In the genomic region with DNA sequence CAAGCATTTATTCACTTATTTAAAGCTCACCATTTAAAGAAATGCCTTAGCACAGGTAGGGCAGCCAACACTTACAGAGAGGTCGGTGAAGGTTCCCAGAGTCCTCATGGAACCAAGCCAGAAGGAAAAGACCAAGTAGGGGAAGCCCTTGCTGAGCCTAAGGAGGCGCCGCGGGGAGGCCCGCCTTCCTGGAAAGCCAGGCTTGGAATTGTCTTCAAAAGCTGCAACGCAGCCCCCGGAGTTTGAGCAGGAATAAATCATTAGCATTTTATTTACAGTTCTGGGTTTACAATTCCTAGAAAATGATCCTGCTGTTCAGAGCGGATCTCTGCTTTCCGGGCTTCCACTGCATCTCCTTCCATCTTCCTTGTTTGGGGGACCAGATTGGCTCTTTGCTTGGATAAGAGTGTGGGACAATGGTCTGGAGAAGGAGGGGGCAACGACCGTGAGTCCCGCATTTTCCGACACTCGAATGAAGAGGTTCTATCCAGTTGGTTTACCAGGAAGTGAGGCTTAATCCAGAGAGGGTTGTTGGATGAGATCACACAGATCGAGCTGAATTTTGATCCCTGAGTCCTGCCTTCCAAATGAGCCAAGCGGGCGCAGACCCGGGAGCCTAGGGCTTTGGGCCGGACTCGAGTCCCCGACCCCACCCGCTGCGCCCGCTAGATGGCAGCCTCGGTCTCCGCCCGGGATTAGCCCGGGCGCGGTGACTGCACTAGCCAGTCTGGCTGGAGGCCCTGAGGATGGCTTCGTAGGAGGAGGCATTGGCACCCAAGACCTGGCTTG, we compare ENCODE assay signal across 8 mouse cellular contexts. TPM values are rescaled to one million over a fixed set of nuclear protein-coding genes. Genes with fewer than 3 reads are reported as not detected.
DNase-seq lines count a peak whose midpoint lies in the region; ATAC-seq lines count a peak whose summit lies in the region.

No protein-coding gene starts in this region.

- H3K4me3 ChIP-seq in lung, embryonic 15.5 days: peak overlapping the region; percentile 14

- DNase-seq in NIH3T3 (ENCODE audit: low read depth): peak; percentile 88
- peak; percentile 97 for DNase-seq in cerebellum, postnatal 10 days
- DNase-seq in frontal cortex, adult 2 months (ENCODE audit: extremely low spot score in 1 of 2, low spot score in 1 of 2): peak; percentile 5 to 81
- peak; percentile 24 for DNase-seq in layer of hippocampus, adult 9-10 months (ENCODE audit: low spot score)
- DNase-seq in ovary, postnatal 10 days (ENCODE audit: low spot score): peak; percentile 62
- peak; percentile 4 to 54 for DNase-seq in thymus, postnatal 10 days (ENCODE audit: low spot score in 2 of 2)

- H3K4me2 ChIP-seq in lung, embryonic 15.5 days: peak overlapping the region; percentile 48

- H3K9ac ChIP-seq in lung, embryonic 15.5 days: no peak overlapping the region

- H3K36me3 ChIP-seq in lung, embryonic 15.5 days: no peaks in the 10 kb centered on the region

- H3K27ac ChIP-seq in lung, embryonic 15.5 days: no peak overlapping the region

- H3K27me3 ChIP-seq in lung, embryonic 15.5 days: peaks cover 24% of the 10 kb centered on the region

- H3K4me1 ChIP-seq in lung, embryonic 15.5 days: peaks cover 5% of the 10 kb centered on the region; the same call in 1 of the 2 replicates

- H3K9me3 ChIP-seq in lung, embryonic 15.5 days: no peaks in the 10 kb centered on the region

- ATAC-seq in hematopoietic stem cell, adult 5-6 weeks (replicated peaks in 1 of 2; ENCODE audit: insufficient read depth in 1 of 2, low FRiP score in 2 of 2, low TSS enrichment in 1 of 2, low read depth in 1 of 2, poor library complexity in 2 of 2, severe bottlenecking in 2 of 2): peak; percentile 80 to 90
- ATAC-seq in lung, embryonic 15.5 days (ENCODE audit: borderline replicate concordance, extremely low read depth, low FRiP score, low TSS enrichment): peak; percentile 71; the same call in 1 of the 2 replicates

- WGBS in lung, embryonic 15.5 days: 3% methylated on average over 31 of the region's 31 CpGs

RNA-seq across cellular contexts. Expression of gene 4930535I16Rik, which starts 39.1 kb away (rescaled TPM):
- polyA plus RNA-seq in frontal cortex, adult 2 months (2012; rRNA removed): not detected in 2 replicates
- not detected in 2 replicates for total RNA-seq in hematopoietic stem cell, adult 5-6 weeks (2017)
- polyA plus RNA-seq in lung, embryonic 15.5 days (2015; fragmentation: Nextera tagmentation; extraction: Ambion mirVana): not detected in 2 replicates

RNA-seq across cellular contexts. Expression of gene Rragc, which starts 39.7 kb away (rescaled TPM):
- polyA plus RNA-seq in frontal cortex, adult 2 months (2012; rRNA removed): 72.9 and 73.7 TPM in 2 replicates
- total RNA-seq in hematopoietic stem cell, adult 5-6 weeks (2017): 38.6 and 48.7 TPM in 2 replicates
- 46.6 and 49.2 TPM in 2 replicates for polyA plus RNA-seq in lung, embryonic 15.5 days (2015; fragmentation: Nextera tagmentation; extraction: Ambion mirVana)

RNA-seq across cellular contexts. Expression of gene Mycbp, which starts 52.3 kb away (rescaled TPM):
- 8.7 and 9.3 TPM in 2 replicates for polyA plus RNA-seq in frontal cortex, adult 2 months (2012; rRNA removed)
- total RNA-seq in hematopoietic stem cell, adult 5-6 weeks (2017): 18.4 and 19.9 TPM in 2 replicates
- polyA plus RNA-seq in lung, embryonic 15.5 days (2015; fragmentation: Nextera tagmentation; extraction: Ambion mirVana): 61.7 and 69.6 TPM in 2 replicates

Comparison
In these comparisons a context has a peak if more than half of its experiments do, and no peak if none do; other contexts are left out.
1. DNase-seq: peak in every context shown above with its lines; median percentile 97 in cerebellum, postnatal 10 days; 88 in NIH3T3; 62 in ovary, postnatal 10 days; 43 in frontal cortex, adult 2 months; 29 in thymus, postnatal 10 days; 24 in layer of hippocampus, adult 9-10 months.